8 mouse cellular contexts compared by ENCODE assay signal in the genomic region with DNA sequence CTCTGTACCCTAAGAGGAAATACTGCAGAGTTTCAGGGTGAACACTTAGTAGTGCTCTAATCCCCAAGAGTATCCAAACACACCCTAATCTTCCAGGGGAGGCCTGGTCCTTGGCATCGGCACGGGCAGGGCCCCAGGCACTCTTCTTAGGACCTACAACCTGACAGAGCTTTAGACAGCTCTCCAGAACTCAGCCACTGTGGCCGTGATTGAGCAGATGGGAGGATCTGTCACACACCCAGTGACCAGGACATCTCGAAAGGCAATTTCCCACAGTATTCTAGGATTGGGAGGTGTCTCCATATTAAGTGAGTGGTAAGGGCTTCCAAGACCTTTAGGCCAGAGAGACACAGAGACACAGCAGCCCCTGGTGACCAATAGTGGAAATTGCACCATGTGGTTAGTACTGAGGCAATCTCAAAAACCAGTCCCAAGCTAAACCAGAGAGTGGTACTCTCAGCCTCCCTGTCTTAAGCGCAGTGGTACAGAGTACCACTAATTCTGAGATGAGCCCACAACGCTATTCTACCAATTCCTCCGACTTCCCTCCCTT. TPM values are rescaled to one million over a fixed set of nuclear protein-coding genes. Genes with fewer than 3 reads are reported as not detected.
DNase-seq lines count a peak whose midpoint lies in the region; TF ChIP-seq lines count a peak whose summit lies in the region.

No protein-coding gene starts in this region.

- peak; percentile 89 for DNase-seq in heart, adult 11 months
- DNase-seq in heart, postnatal 25 days (ENCODE audit: low spot score) = no peak
- DNase-seq in R1 (ENCODE audit: low read depth, low spot score) = peak; percentile 75
- DNase-seq in cerebellum, postnatal 14 days = peak; percentile 80 to 81
- peak; percentile 45 to 48 for DNase-seq in heart, adult 2 months
- DNase-seq in kidney, adult 8-10 months = peak; percentile 34 to 64
- DNase-seq in lung, postnatal 4 days = peak; percentile 47 to 70
- DNase-seq in thymus, postnatal 10 days (ENCODE audit: low spot score in 2 of 2) = peak; percentile 15 to 48

- H3K27me3 ChIP-seq in heart, adult 2 months (ENCODE audit: control insufficient read depth, insufficient read depth, low read length) = no peaks in the 10 kb centered on the region

- H3K4me3 ChIP-seq in heart, adult 2 months = no peak overlapping the region

- H3K79me2 ChIP-seq in heart, adult 2 months (replicated peaks; ENCODE audit: control insufficient read depth, insufficient read depth, low read length) = no peaks in the 10 kb centered on the region

- no peak overlapping the region for H3K9ac ChIP-seq in heart, adult 2 months (ENCODE audit: low read depth, low read length)

- no peaks in the 10 kb centered on the region for H3K4me1 ChIP-seq in heart, adult 2 months (ENCODE audit: control insufficient read depth, insufficient read depth, low read length)

- no peak overlapping the region for H3K27ac ChIP-seq in heart, adult 2 months

- no peak for TF ChIP-seq EP300 in heart, adult 2 months (IDR thresholded peaks at IDR 0.05; ENCODE audit: insufficient read depth, low read depth, low read length)

- WGBS in heart, adult 2 months = 47% methylated on average over 7 of the region's 7 CpGs

- intact Hi-C loops in heart, postnatal 25 days (cut with DNase I) = loop anchor here (2.0 to 10.0 kb wide), 2 partner anchors 153 to 309 kb away; no protein-coding TSS in a partner anchor
- intact Hi-C loops in heart, adult 2 months (cut with DNase I) = loop anchor here (2.0 to 5.0 kb wide), 2 partner anchors 151 to 211 kb away; no protein-coding TSS in a partner anchor

- TF ChIP-seq CTCF in heart, adult 2 months (IDR thresholded peaks at IDR 0.05) = peak; percentile 87

- TF ChIP-seq POLR2A in heart, adult 2 months (IDR thresholded peaks at IDR 0.05; ENCODE audit: insufficient read depth, low read depth, low read length) = no peak

- H3K36me3 ChIP-seq in heart, adult 2 months (ENCODE audit: control insufficient read depth, insufficient read depth, low read length) = no peaks in the 10 kb centered on the region

RNA-seq across cellular contexts. Expression of a gene that starts 8.4 kb away (rescaled TPM):
- total RNA-seq in heart, postnatal 25 days (2021) = not detected
- not detected for total RNA-seq in heart, adult 2 months (2021)
- 5.0 TPM in 1 of 2 replicates, not detected in the other for polyA plus RNA-seq in heart, adult 2 months (2012; rRNA removed)

RNA-seq across cellular contexts. Expression of a gene that starts 18.9 kb away (rescaled TPM):
- 1 to 10 TPM in 1 of 2 experiments, under 1 TPM in 1; 0.45 to 1.3 TPM for total RNA-seq in heart, postnatal 25 days (2021)
- under 1 TPM; 0.70 to 0.91 TPM for total RNA-seq in heart, adult 2 months (2021)
- polyA plus RNA-seq in heart, adult 2 months (2012; rRNA removed) = 1.4 and 1.9 TPM in 2 replicates

RNA-seq across cellular contexts. Expression of a gene that starts 38.4 kb away (rescaled TPM):
- 10 to 100 TPM; 13.0 to 14.3 TPM for total RNA-seq in heart, postnatal 25 days (2021)
- total RNA-seq in heart, adult 2 months (2021) = 10 to 100 TPM; 12.6 to 13.7 TPM
- polyA plus RNA-seq in heart, adult 2 months (2012; rRNA removed) = 19.1 and 20.2 TPM in 2 replicates

RNA-seq across cellular contexts. Expression of a gene that starts 38.4 kb away (rescaled TPM):
- 10 to 100 TPM; 84.7 to 90.6 TPM for total RNA-seq in heart, postnatal 25 days (2021)
- 10 to 100 TPM; 76.2 to 87.3 TPM for total RNA-seq in heart, adult 2 months (2021)
- polyA plus RNA-seq in heart, adult 2 months (2012; rRNA removed) = 96.7 and 183 TPM in 2 replicates
